Mouse (Mus musculus) thymus, adult 2 months (tissue): ENCODE measurements at regions not wholly inside any gene's neighbourhood (a gene's known extent, or its start where the extent isn't known, plus 50 kb on each side); places are given as distances from the start of the nearest gene placed in this dataset.

Experiments used
- DNase-seq: peaks from one replicate; pipeline ENCODE4 v3.0.0; 2021
- H3K27ac ChIP-seq: fragments of 200-500 bp; 2 replicates; pipeline ENCODE4 v1.5.1; 2012; ENCODE audit warnings: low read length, control low read depth; ENCODE audit not compliant: control insufficient read depth, insufficient read depth
- H3K27me3 ChIP-seq: fragments of 200-500 bp; 2 replicates; pipeline ENCODE4 v1.6.1; 2012; ENCODE audit warnings: mild to moderate bottlenecking, low read length, moderate library complexity, mixed read lengths; ENCODE audit not compliant: control insufficient read depth, insufficient read depth
- H3K36me3 ChIP-seq: fragments of 200-500 bp; 2 replicates; pipeline ENCODE4 v1.6.1; 2012; ENCODE audit warnings: mild to moderate bottlenecking, low read length, moderate library complexity; ENCODE audit not compliant: control insufficient read depth, insufficient read depth
- H3K4me1 ChIP-seq: fragments of 200-500 bp; replicated peaks from 2 replicates; pipeline ENCODE4 v1.6.1; 2012; ENCODE audit warnings: low read length; ENCODE audit not compliant: control insufficient read depth, insufficient read depth
- H3K4me3 ChIP-seq: fragments of 200-500 bp; 2 replicates; pipeline ENCODE4 v1.5.1; 2012; ENCODE audit warnings: mild to moderate bottlenecking, low read length, control low read depth, moderate library complexity; ENCODE audit not compliant: control insufficient read depth, insufficient read depth
- CTCF ChIP-seq: fragments of 200-500 bp; IDR thresholded peaks from 2 replicates; pipeline ENCODE4 v1.5.1; 2012; ENCODE audit warnings: mild to moderate bottlenecking, control low read depth, low read length, moderate library complexity, borderline replicate concordance; ENCODE audit not compliant: control insufficient read depth, poor library complexity, insufficient read depth; ENCODE audit errors: extremely low read depth
- POLR2A ChIP-seq: fragments of 200-500 bp; IDR thresholded peaks from 2 replicates; pipeline ENCODE4 v1.6.1; 2012; ENCODE audit warnings: mild to moderate bottlenecking, low read length, control low read depth, moderate library complexity; ENCODE audit not compliant: control insufficient read depth, poor library complexity, insufficient read depth; ENCODE audit errors: extremely low read depth
- WGBS: fragments of 180-500 bp; shearing (Covaris S2); methylation state at CpG from one replicate; pipeline ENCODE4 v1.1.7; 2018; 5-methylcytosine and 5-hydroxymethylcytosine counted together

DNA sequence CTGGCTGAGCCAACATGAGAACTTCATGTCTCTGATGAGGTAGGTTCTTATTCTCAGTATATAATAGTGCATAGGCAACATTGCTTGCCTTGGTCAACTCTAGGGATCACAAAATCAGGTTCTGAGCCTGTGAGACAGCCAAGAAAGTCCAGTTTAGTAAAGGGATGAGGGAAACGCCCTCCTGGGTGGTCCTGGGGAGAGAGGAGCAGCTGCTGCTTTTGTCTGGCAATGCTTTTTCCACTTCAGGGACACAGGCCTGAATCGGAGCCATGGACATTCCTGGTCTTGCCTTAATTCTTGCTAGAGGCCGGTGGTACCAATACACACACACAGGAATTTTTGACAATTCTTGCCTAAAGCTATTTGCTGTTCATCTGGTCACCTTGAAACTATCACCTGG lies 169.8 kb downstream of the Plpp3 start:
- TF ChIP-seq CTCF: no peak
- DNase-seq: no peak

DNA sequence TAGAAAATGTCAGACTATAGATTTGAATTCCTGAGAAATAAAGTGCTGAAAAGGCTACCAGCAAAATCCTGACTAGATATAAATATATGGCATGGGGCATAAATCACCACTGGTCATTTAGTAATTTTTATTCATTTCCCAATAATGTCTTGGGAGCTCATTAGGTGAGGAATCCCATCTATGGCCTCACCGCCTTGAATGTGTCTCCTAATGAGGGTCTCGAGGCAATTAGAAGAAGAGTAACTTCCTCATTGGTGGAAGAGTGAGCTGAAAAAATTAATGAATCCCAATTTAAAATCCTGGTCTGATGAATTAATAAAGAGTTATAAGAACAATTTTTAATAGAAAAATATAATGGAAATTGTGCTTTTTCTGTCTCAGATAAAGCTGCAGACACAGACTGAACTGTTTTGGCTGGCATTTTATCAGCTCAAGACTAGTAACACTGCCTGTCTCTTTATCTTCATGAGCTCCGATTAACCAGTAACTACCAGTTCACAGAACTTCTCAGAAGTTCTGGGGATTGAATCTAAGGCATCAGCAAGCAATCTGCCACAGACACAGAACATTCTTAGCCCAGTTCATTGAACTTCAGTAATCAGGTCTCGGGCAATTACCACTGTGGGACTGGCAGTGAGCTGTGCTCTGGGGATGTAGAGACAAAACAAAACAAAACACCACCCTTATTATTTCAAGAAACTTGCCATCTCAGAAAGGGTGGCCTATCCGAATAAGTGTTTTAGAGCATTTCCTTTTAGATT lies 170.7 kb downstream of the Plpp3 start:
- Histone ChIP-seq H3K27ac (no peak overlapping the region), H3K4me1 (no peaks in the 10 kb centered on the region; the same call in 1 of the 2 replicates), H3K4me3 (no peak overlapping the region), H3K27me3 (no peaks in the 10 kb centered on the region), H3K36me3 (no peaks in the 10 kb centered on the region)
- WGBS: 92% methylated on average over 5 of the region's 5 CpGs
- DNase-seq: no peak
- TF ChIP-seq POLR2A (no peak), CTCF (no peak)

More for the DNA sequence above, 169.8 kb downstream of the Plpp3 start:
- H3K27me3 ChIP-seq: no peaks in the 10 kb centered on the region
- H3K27ac ChIP-seq: no peak overlapping the region
- 82% methylated on average over 3 of the region's 3 CpGs for WGBS
- H3K4me1 ChIP-seq: no peaks in the 10 kb centered on the region; the same call in 1 of the 2 replicates
- no peak overlapping the region for H3K4me3 ChIP-seq
- no peaks in the 10 kb centered on the region for H3K36me3 ChIP-seq

DNA sequence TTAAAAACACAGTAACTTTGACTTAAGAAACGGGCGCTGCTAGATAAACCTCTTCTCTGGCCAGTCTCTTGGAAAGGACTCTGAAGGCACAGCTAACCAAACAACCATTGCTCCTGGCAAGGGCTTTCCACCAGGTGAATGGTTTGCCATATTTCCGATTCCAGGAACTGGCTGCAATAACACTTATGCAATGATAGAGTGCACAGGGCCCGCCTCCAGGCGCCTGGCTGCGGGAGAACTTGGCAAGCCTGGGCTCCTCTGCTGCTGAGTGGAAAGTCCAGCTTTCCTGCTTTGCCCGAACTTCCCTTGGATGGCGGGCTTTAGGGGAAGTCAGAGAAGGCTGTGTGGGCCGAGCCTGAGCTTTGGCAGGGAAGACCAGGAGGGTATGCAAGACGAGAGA lies 171.6 kb downstream of the Plpp3 start:
- no peak for DNase-seq
- 85% methylated on average over 10 of the region's 10 CpGs for WGBS
- Histone ChIP-seq H3K27ac (no peak overlapping the region), H3K27me3 (no peaks in the 10 kb centered on the region), H3K4me3 (no peak overlapping the region), H3K36me3 (no peaks in the 10 kb centered on the region), H3K4me1 (no peaks in the 10 kb centered on the region; the same call in 1 of the 2 replicates)
- TF ChIP-seq CTCF (no peak), POLR2A (no peak)

DNA sequence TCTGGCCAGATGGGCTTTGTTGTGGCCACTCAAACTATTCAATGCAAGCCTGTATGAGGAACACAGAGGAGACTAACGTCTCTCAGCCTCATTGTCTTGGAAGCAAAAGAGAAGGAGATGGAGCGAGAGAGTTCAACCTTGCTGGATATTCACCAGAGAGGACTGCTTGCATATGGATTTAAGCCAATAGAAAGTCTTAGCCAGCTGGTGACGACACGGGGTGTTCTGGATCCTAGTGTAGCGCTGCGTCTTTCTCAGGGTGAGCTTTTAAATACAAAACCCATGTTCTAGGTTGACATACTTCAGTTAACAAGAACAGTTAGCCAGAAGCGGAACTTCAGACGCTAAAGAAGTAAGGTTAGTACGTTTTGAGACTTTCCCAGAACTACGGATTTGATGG lies 174.9 kb downstream of the Plpp3 start:
- no peak for DNase-seq
- H3K4me3 ChIP-seq: no peak overlapping the region
- WGBS: 92% methylated on average over 10 of the region's 10 CpGs
- TF ChIP-seq POLR2A (no peak), CTCF (no peak)
- H3K27ac ChIP-seq: no peak overlapping the region
- H3K36me3 ChIP-seq: no peaks in the 10 kb centered on the region
- H3K27me3 ChIP-seq: no peaks in the 10 kb centered on the region
- no peaks in the 10 kb centered on the region; the same call in 1 of the 2 replicates for H3K4me1 ChIP-seq

DNA sequence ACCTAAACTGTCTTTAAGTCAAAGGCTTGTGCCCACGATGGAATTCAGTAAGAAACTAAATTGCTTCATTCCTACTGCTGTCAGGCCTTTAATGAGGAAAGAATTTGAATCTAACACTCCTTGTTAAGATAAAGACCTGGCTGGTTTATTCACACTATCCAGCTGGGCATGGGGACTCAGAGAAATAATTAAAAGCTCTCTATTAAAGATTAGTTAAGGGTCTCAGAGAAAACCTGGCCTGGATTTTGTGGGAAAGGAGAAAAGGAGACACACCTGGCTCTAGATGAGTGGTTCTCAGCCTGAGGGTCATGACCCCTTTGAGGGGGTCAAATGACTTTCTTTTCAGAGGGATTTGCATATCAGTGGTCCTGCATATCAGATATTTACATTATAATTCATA lies 178.7 kb downstream of the Plpp3 start:
- WGBS: 73% methylated on average over 1 of the region's 1 CpGs
- Histone ChIP-seq H3K4me3 (no peak overlapping the region), H3K36me3 (no peaks in the 10 kb centered on the region), H3K27me3 (no peaks in the 10 kb centered on the region), H3K4me1 (no peaks in the 10 kb centered on the region; the same call in 1 of the 2 replicates), H3K27ac (no peak overlapping the region)
- TF ChIP-seq CTCF (no peak), POLR2A (no peak)
- no peak for DNase-seq

DNA sequence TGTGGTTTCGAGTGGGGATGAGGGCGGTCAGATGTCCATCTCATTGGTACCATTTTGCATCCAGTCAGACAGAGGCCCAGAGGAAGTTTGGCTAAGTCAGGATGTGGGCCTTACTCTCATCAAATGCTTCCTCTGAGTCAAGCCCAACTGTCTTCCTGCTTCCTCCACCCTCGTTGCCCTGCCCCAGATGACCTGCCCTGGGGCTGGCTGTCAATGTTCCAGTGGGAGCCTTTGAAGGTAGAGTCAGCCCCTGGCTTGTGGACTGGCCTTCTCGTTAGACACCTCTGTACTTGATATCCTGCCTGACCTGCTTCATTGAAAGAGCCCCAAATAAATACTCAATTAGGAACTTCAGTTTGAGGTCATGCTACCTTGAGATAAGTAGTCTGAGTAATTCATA lies 179.4 kb downstream of the Plpp3 start:
- Histone ChIP-seq H3K4me1 (no peaks in the 10 kb centered on the region; the same call in 1 of the 2 replicates), H3K36me3 (no peaks in the 10 kb centered on the region), H3K4me3 (no peak overlapping the region), H3K27me3 (no peaks in the 10 kb centered on the region), H3K27ac (no peak overlapping the region)
- DNase-seq: no peak
- WGBS: 73% methylated on average over 4 of the region's 4 CpGs
- no peak for TF ChIP-seq CTCF
- TF ChIP-seq POLR2A: no peak
